Mouse (Mus musculus) gastrocnemius, postnatal 25 days (tissue): ENCODE measurements at regions not wholly inside any gene's neighbourhood (a gene's known extent, or its start where the extent isn't known, plus 50 kb on each side); places are given as distances from the start of the nearest gene placed in this dataset.

Source experiments
- DNase-seq: peaks from one replicate; pipeline ENCODE4 v3.0.0; 2022

GRCm38 (mm10) chr13:25868923-25869322 lies 598.6 kb upstream of the Nrsn1 start:
- no peak for DNase-seq

GRCm38 (mm10) chr13:25858207-25858606 lies 587.9 kb upstream of the Nrsn1 start:
- DNase-seq: no peak

- DNase-seq: no peak
These were observed 587.3 kb upstream of the Nrsn1 start for GRCm38 (mm10) chr13:25857569-25857968.

GRCm38 (mm10) chr13:25857096-25857495 lies 586.8 kb upstream of the Nrsn1 start:
- DNase-seq: no peak

- DNase-seq: no peak
These were observed 586.2 kb upstream of the Nrsn1 start for GRCm38 (mm10) chr13:25856549-25856948.

- DNase-seq: no peak
These were observed 577.9 kb upstream of the Nrsn1 start for GRCm38 (mm10) chr13:25848156-25848555.

GRCm38 (mm10) chr13:25838237-25838636 lies 567.9 kb upstream of the Nrsn1 start:
- DNase-seq: no peak

GRCm38 (mm10) chr13:25829146-25829924 lies 559.0 kb upstream of the Nrsn1 start:
- DNase-seq: no peak

GRCm38 (mm10) chr13:25808564-25809253 lies 538.4 kb upstream of the Nrsn1 start:
- no peak for DNase-seq

GRCm38 (mm10) chr13:25793216-25793803 lies 523.0 kb upstream of the Nrsn1 start:
- DNase-seq: no peak

GRCm38 (mm10) chr13:25781161-25781560 lies 510.9 kb upstream of the Nrsn1 start:
- DNase-seq: peak; percentile 24

GRCm38 (mm10) chr13:25777706-25778105 lies 507.4 kb upstream of the Nrsn1 start:
- peak; percentile 46 for DNase-seq

GRCm38 (mm10) chr13:25774586-25775182 lies 504.4 kb upstream of the Nrsn1 start:
- DNase-seq: no peak

- no peak for DNase-seq
These were observed 484.3 kb upstream of the Nrsn1 start for GRCm38 (mm10) chr13:25754515-25755105.

- DNase-seq: no peak
These were observed 481.1 kb upstream of the Nrsn1 start for GRCm38 (mm10) chr13:25751409-25751777.

GRCm38 (mm10) chr13:25750460-25751408 lies 480.4 kb upstream of the Nrsn1 start:
- no peak for DNase-seq

GRCm38 (mm10) chr13:25738601-25739000 lies 468.3 kb upstream of the Nrsn1 start:
- DNase-seq: no peak

GRCm38 (mm10) chr13:25729327-25729892 lies 459.1 kb upstream of the Nrsn1 start:
- DNase-seq: no peak

GRCm38 (mm10) chr13:25727504-25728095 lies 457.3 kb upstream of the Nrsn1 start:
- DNase-seq: no peak
